Comparison of ENCODE assay signal across 8 mouse cellular contexts in genomic region chr5:116389856-116390542, GRCm38 (mm10). TPM values are rescaled to one million over a fixed set of nuclear protein-coding genes. Genes with fewer than 3 reads are reported as not detected.
A peak's percentile ranks its signal among the peaks of the same experiment; 100 is the strongest.
DNase-seq lines count a peak whose midpoint lies in the region; ATAC-seq lines count a peak whose summit lies in the region.

No protein-coding gene starts in this region.

- H3K27me3 ChIP-seq in forebrain, embryonic 14.5 days (replicated peaks; ENCODE audit: control insufficient read depth, insufficient read depth, low read length), result no peaks in the 10 kb centered on the region
- H3K27me3 ChIP-seq in forebrain, embryonic 10.5 days (ENCODE audit: poor library complexity, severe bottlenecking), result no peaks in the 10 kb centered on the region; the same call in 1 of the 2 replicates
- no peaks in the 10 kb centered on the region for H3K27me3 ChIP-seq in forebrain, embryonic 16.5 days (replicated peaks; ENCODE audit: control insufficient read depth, insufficient read depth, low read length)
- H3K27me3 ChIP-seq in kidney, embryonic 15.5 days, result no peaks in the 10 kb centered on the region

- WGBS in forebrain, embryonic 14.5 days, result 56% methylated on average over 15 of the region's 15 CpGs
- WGBS in forebrain, embryonic 10.5 days, result 78% methylated on average over 15 of the region's 15 CpGs
- 45% methylated on average over 15 of the region's 15 CpGs for WGBS in forebrain, embryonic 16.5 days
- 71% methylated on average over 15 of the region's 15 CpGs for WGBS in kidney, embryonic 15.5 days

- no peak overlapping the region for H3K9ac ChIP-seq in forebrain, embryonic 14.5 days (ENCODE audit: low read length)
- peak overlapping the region; percentile 11; the same call in 1 of the 2 replicates for H3K9ac ChIP-seq in forebrain, embryonic 16.5 days (replicated peaks; ENCODE audit: low read depth, low read length)
- H3K9ac ChIP-seq in kidney, embryonic 15.5 days, result no peak overlapping the region

- peak; percentile 81 for DNase-seq in forebrain, embryonic 14.5 days (ENCODE audit: low spot score)
- DNase-seq in forebrain, embryonic 10.5 days (ENCODE audit: extremely low spot score, low spot score), result no peak
- peak; percentile 47 for DNase-seq in NIH3T3 (ENCODE audit: low read depth)
- peak; percentile 39 for DNase-seq in lung, postnatal 14 days
- DNase-seq in neural tube, embryonic 10.5 days (ENCODE audit: extremely low spot score, low spot score), result no peak
- no peak for DNase-seq in spleen, postnatal 36 days (ENCODE audit: low spot score in 2 of 2)

- H3K27ac ChIP-seq in forebrain, embryonic 14.5 days (ENCODE audit: low read depth, low read length), result no peak overlapping the region
- H3K27ac ChIP-seq in forebrain, embryonic 10.5 days, result no peak overlapping the region
- H3K27ac ChIP-seq in forebrain, embryonic 16.5 days (ENCODE audit: low read length), result peak overlapping the region; percentile 30; the same call in 1 of the 2 replicates
- 0 out of 2 replicates have a peak overlapping the region, but pooled peaks have one; percentile 33 for H3K27ac ChIP-seq in kidney, embryonic 15.5 days

- H3K4me3 ChIP-seq in forebrain, embryonic 14.5 days (ENCODE audit: low read depth, low read length), result no peak overlapping the region
- no peak overlapping the region for H3K4me3 ChIP-seq in forebrain, embryonic 10.5 days
- no peak overlapping the region for H3K4me3 ChIP-seq in forebrain, embryonic 16.5 days (replicated peaks; ENCODE audit: low read length)
- no peak overlapping the region for H3K4me3 ChIP-seq in kidney, embryonic 15.5 days (replicated peaks)

- no peak overlapping the region for H3K4me2 ChIP-seq in forebrain, embryonic 14.5 days (ENCODE audit: low read length)
- no peak overlapping the region for H3K4me2 ChIP-seq in forebrain, embryonic 16.5 days (ENCODE audit: low read length)
- H3K4me2 ChIP-seq in kidney, embryonic 15.5 days, result no peak overlapping the region

- no peaks in the 10 kb centered on the region for H3K9me3 ChIP-seq in forebrain, embryonic 14.5 days (replicated peaks; ENCODE audit: control insufficient read depth, low read length)
- no peaks in the 10 kb centered on the region for H3K9me3 ChIP-seq in forebrain, embryonic 10.5 days
- no peaks in the 10 kb centered on the region for H3K9me3 ChIP-seq in forebrain, embryonic 16.5 days (ENCODE audit: control insufficient read depth, low read length)
- H3K9me3 ChIP-seq in kidney, embryonic 15.5 days (replicated peaks), result no peaks in the 10 kb centered on the region

- peak; percentile 71; the same call in 1 of the 2 replicates for ATAC-seq in forebrain, embryonic 14.5 days
- ATAC-seq in forebrain, embryonic 16.5 days, result peak; percentile 80
- no peak for ATAC-seq in kidney, embryonic 15.5 days (replicated peaks; ENCODE audit: low FRiP score)

- H3K36me3 ChIP-seq in forebrain, embryonic 14.5 days (ENCODE audit: control insufficient read depth, insufficient read depth, low read length), result no peaks in the 10 kb centered on the region
- H3K36me3 ChIP-seq in forebrain, embryonic 10.5 days (replicated peaks), result no peaks in the 10 kb centered on the region
- H3K36me3 ChIP-seq in forebrain, embryonic 16.5 days (ENCODE audit: control insufficient read depth, insufficient read depth), result no peaks in the 10 kb centered on the region
- H3K36me3 ChIP-seq in kidney, embryonic 15.5 days, result no peaks in the 10 kb centered on the region

- peaks cover 5% of the 10 kb centered on the region; the same call in 1 of the 2 replicates for H3K4me1 ChIP-seq in forebrain, embryonic 14.5 days (ENCODE audit: control insufficient read depth, insufficient read depth, low read length)
- peaks cover 10% of the 10 kb centered on the region for H3K4me1 ChIP-seq in forebrain, embryonic 10.5 days
- peaks cover 10% of the 10 kb centered on the region for H3K4me1 ChIP-seq in forebrain, embryonic 16.5 days (replicated peaks; ENCODE audit: control insufficient read depth, insufficient read depth, low read length)
- H3K4me1 ChIP-seq in kidney, embryonic 15.5 days, result no peaks in the 10 kb centered on the region

RNA-seq across cellular contexts. Expression of gene Hspb8, which starts 32.7 kb away (rescaled TPM):
- 5.4 and 5.9 TPM in 2 replicates for polyA plus RNA-seq in forebrain, embryonic 14.5 days (2014; fragmentation: Nextera tagmentation; extraction: Ambion mirVana)
- 8.5 and 8.6 TPM in 2 replicates for polyA plus RNA-seq in forebrain, embryonic 10.5 days (2016; fragmentation: Nextera tagmentation; extraction: Ambion mirVana)
- polyA plus RNA-seq in forebrain, embryonic 16.5 days (2015; fragmentation: Nextera tagmentation; extraction: Ambion mirVana), result 3.7 and 4.8 TPM in 2 replicates
- 4.8 and 8.0 TPM in 2 replicates for polyA plus RNA-seq in kidney, embryonic 15.5 days (2015; fragmentation: Nextera tagmentation; extraction: Ambion mirVana)

Comparison
In these comparisons a context has a peak if more than half of its experiments do, and no peak if none do; other contexts are left out.
1. DNase-seq: peak in forebrain, embryonic 14.5 days (single experiment), NIH3T3 (single experiment) and lung, postnatal 14 days (single experiment); none in forebrain, embryonic 10.5 days (single experiment), neural tube, embryonic 10.5 days (single experiment) and spleen, postnatal 36 days (0 of 2).
2. H3K27ac ChIP-seq: peak in forebrain, embryonic 16.5 days (single experiment) and kidney, embryonic 15.5 days (single experiment); none in forebrain, embryonic 14.5 days (single experiment) and forebrain, embryonic 10.5 days (single experiment).